Mouse (Mus musculus): ENCODE measurements around the gene Egr4. TPM values are rescaled to one million over a fixed set of nuclear protein-coding genes. Genes with fewer than 3 reads are reported as not detected.

The Egr4 gene
- polyA plus RNA-seq, 1 experiment from 2014 or later = not detected

DNA sequence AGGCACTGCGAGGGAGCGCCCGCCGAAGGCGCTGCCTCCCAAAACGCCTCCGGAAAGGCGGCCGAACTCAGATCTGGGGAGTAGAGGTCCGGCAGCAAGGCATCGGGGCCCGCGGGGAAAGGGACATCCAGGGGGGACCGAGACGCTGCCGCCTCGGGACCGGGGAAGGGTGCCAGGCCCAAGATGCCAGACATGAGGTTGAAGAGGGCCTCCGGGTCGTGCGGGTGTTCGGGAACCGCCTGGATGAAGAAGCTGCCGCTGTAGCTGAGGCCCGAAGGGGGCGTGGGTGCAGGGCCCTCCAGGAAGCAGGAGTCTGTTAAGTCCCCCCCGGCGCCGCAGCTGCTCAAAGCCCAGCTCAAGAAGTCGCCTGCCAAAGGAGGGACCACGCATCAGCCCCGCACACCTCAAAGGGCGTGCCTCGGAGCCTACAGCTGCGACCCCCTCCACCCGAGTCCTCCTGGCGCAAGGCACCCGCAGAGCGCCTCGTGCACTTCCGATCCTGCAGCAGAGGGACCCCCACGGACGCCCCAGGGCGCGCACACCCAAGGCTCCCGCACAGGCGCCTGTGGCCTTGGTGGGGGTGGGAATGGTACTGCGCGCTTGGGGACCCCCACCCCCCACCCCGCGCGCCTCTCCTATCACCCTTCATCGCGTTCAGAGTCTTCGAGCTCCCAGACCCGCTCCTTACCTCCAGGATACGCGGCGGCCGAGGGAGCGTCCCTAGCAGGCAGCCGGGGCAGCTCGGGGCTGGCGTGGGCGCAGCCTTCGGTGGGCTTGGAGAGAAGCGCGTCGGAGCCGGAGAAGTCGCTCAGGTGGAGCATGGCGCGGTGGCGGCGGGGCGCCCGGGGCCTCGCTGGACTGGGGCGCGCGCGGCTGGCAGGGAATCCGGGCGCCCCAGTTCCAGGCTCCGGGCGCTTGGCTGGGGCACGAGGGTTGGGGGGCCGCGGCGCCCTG is 535 bp downstream of the Egr4 start:
- ATAC-seq (ENCODE audit: low FRiP score) (peak; percentile 57; the same call in 1 of the 2 replicates), DNase-seq (ENCODE audit: low spot score, missing footprints) (peak; percentile 94)
- peak overlapping the region; percentile 36 for H3K4me3 ChIP-seq (ENCODE audit: low read depth, low read length)
- H3K9me3 ChIP-seq (ENCODE audit: control insufficient read depth, low read length) = no peaks in the 10 kb centered on the region
- no peak overlapping the region for H3K27ac ChIP-seq (ENCODE audit: low read depth, low read length)
- peaks cover 50% of the 10 kb centered on the region for H3K27me3 ChIP-seq (ENCODE audit: control insufficient read depth, insufficient read depth, low read length)
- H3K4me1 ChIP-seq (ENCODE audit: control insufficient read depth, insufficient read depth, low read length) = peaks cover 19% of the 10 kb centered on the region
- WGBS = under 1% methylated on average over 79 of the region's 90 CpGs
- H3K36me3 ChIP-seq (ENCODE audit: control insufficient read depth, insufficient read depth, low read length) = no peaks in the 10 kb centered on the region
- peak overlapping the region; percentile 62 for H3K4me2 ChIP-seq
- no peak overlapping the region for H3K9ac ChIP-seq (ENCODE audit: low read length)

DNA sequence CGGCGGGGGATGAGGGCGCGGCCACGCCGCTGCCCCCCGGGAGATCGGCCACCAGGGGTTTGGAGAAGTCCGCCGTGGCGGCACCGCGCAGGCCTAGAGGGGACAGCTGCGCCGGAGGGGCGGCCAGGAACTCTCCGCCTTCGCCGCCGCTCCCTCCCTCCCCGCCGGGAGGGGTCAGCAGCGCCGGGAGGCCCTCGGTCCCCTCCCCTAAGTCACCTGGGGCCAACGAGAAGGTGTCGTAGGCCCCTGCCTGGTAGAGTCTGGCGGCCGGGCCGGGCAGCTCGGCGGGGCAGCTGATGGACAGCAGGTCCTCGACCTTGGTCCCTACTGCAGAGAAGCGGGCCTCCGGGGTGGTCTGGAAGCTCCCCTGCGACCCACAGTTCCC is 1.3 kb downstream of the Egr4 start:
- DNase-seq (ENCODE audit: low spot score, missing footprints) = peak; percentile 91
- H3K4me3 ChIP-seq (ENCODE audit: low read depth, low read length) = peak overlapping the region; percentile 36
- WGBS = under 1% methylated on average over 34 of the region's 36 CpGs
- H3K4me1 ChIP-seq (ENCODE audit: control insufficient read depth, insufficient read depth, low read length) = peaks cover 19% of the 10 kb centered on the region
- H3K9me3 ChIP-seq (ENCODE audit: control insufficient read depth, low read length) = no peaks in the 10 kb centered on the region
- H3K27me3 ChIP-seq (ENCODE audit: control insufficient read depth, insufficient read depth, low read length) = peaks cover 50% of the 10 kb centered on the region
- peak overlapping the region; percentile 49 for H3K4me2 ChIP-seq
- H3K36me3 ChIP-seq (ENCODE audit: control insufficient read depth, insufficient read depth, low read length) = no peaks in the 10 kb centered on the region
- H3K27ac ChIP-seq (ENCODE audit: low read depth, low read length) = no peak overlapping the region
- H3K9ac ChIP-seq (ENCODE audit: low read length) = no peak overlapping the region
- ATAC-seq (ENCODE audit: low FRiP score) = peak; percentile 22; the same call in 1 of the 2 replicates

DNA sequence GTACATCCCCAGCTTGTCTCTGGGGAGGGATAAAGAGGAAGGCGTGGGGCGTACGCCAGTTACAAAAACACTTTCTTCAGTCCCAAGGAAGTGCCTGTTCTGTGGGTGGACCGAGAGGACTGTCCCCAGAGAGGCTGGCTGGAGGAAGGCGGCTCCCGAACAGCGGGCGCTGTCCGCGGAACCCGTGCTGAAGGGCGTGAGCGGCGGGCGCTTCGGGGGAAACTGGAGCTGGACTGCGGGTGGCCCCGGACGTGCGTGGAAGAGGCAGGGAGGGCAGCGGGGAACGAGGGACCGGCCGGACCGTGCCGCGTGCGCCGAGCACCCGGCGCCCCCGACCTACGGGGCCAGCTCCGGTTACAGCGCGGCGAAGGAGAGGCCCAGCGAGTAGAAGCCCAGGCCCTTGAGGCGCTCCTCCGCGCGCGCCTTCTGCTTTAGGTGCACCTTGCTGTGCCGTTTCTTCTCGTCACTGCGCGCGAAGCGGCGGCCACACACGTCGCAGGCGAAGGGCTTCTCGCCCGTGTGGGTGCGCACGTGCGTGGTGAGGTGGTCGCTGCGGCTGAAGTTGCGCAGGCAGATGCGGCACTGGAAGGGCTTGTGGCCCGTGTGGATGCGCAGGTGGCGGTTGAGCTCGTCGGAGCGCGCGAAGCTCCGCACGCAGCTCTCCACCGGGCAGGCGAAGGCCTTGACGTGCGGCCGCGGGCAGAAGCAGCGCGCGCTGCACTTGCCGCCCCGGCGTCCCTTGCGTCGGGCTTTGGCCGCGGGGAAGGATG is 1.9 kb downstream of the Egr4 start:
- ATAC-seq (ENCODE audit: low FRiP score) (peak; percentile 8; the same call in 1 of the 2 replicates), DNase-seq (ENCODE audit: low spot score, missing footprints) (peak; percentile 92)
- Histone ChIP-seq H3K4me2 (peak overlapping the region; percentile 49), H3K4me3 (ENCODE audit: low read depth, low read length) (peak overlapping the region; percentile 36), H3K4me1 (ENCODE audit: control insufficient read depth, insufficient read depth, low read length) (peaks cover 19% of the 10 kb centered on the region), H3K27ac (ENCODE audit: low read depth, low read length) (no peak overlapping the region), H3K9ac (ENCODE audit: low read length) (no peak overlapping the region), H3K9me3 (ENCODE audit: control insufficient read depth, low read length) (no peaks in the 10 kb centered on the region), H3K36me3 (ENCODE audit: control insufficient read depth, insufficient read depth, low read length) (no peaks in the 10 kb centered on the region), H3K27me3 (ENCODE audit: control insufficient read depth, insufficient read depth, low read length) (peaks cover 50% of the 10 kb centered on the region)
- WGBS = under 1% methylated on average over 83 of the region's 88 CpGs

DNA sequence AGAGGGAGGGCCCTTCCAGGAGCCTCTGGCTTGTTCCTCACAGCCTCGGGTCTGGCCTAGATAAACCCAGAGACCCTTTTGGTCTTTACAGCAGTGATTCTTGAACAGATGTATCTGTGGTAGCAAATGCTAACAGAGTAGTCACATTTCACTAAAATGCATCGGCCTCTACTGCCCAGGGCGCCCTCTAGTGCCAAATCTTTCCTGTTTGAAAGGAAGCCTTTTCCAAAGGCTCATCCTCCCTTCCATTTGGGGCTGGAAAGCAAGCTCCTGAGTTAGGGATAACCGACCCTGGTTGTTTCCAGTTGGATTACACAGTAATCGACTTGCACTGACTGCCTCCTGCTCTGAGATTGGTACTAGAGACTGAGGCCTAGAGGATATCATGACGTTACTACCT is 2.9 kb downstream of the Egr4 start:
- Histone ChIP-seq H3K9me3 (ENCODE audit: control insufficient read depth, low read length) (no peaks in the 10 kb centered on the region), H3K4me2 (no peak overlapping the region), H3K9ac (ENCODE audit: low read length) (no peak overlapping the region), H3K4me1 (ENCODE audit: control insufficient read depth, insufficient read depth, low read length) (peaks cover 19% of the 10 kb centered on the region), H3K27me3 (ENCODE audit: control insufficient read depth, insufficient read depth, low read length) (peaks cover 49% of the 10 kb centered on the region), H3K27ac (ENCODE audit: low read depth, low read length) (no peak overlapping the region), H3K4me3 (ENCODE audit: low read depth, low read length) (no peak overlapping the region), H3K36me3 (ENCODE audit: control insufficient read depth, insufficient read depth, low read length) (no peaks in the 10 kb centered on the region)
- 2% methylated on average over 6 of the region's 6 CpGs for WGBS
- peak; percentile 95 for DNase-seq (ENCODE audit: low spot score, missing footprints)
- ATAC-seq (ENCODE audit: low FRiP score) = no peak

DNA sequence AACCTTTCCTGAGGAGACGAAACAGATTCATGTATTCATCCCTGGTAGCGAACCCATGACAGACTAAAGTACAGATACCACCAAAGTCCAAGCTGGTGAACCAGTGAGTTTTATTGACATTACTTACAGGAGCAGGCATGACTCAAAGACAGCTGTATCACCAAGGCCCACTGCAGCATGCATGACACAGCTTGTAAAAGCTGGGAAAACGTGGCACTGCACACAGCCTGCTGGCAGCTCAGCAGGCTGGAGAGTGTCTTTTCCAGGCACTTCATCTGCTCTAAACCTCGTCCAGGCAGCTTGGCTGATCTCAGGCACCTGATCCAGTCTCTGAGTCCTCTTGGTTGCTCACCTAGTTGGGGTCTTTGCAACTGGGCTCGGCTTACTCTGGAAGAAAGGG is 4.8 kb downstream of the Egr4 start:
- ATAC-seq (ENCODE audit: low FRiP score) (no peak), DNase-seq (ENCODE audit: low spot score, missing footprints) (no peak)
- Histone ChIP-seq H3K9me3 (ENCODE audit: control insufficient read depth, low read length) (no peaks in the 10 kb centered on the region), H3K4me2 (no peak overlapping the region), H3K27ac (ENCODE audit: low read depth, low read length) (no peak overlapping the region), H3K4me1 (ENCODE audit: control insufficient read depth, insufficient read depth, low read length) (peaks cover 17% of the 10 kb centered on the region), H3K27me3 (ENCODE audit: control insufficient read depth, insufficient read depth, low read length) (peaks cover 38% of the 10 kb centered on the region), H3K9ac (ENCODE audit: low read length) (no peak overlapping the region), H3K4me3 (ENCODE audit: low read depth, low read length) (no peak overlapping the region), H3K36me3 (ENCODE audit: control insufficient read depth, insufficient read depth, low read length) (no peaks in the 10 kb centered on the region)
- 45% methylated on average over 5 of the region's 5 CpGs for WGBS

DNA sequence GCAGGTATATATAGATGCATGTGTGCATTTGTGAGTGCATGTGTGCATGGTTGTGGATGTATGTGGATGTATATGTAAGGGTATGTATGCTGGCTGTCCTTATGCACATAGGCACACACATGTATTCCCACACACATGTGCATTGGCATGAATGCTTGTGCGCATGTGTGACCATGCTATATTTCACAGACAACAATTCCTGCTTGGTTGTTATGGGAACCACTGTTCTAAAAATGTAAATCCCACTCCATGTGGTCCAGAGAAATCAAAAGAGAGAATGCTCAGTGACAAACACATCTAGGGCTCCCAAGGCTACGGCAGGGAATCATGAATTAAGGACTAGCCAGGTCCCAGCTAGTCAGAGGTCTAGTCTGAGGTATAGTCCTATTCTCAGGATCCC is 8.5 kb downstream of the Egr4 start:
- DNase-seq (ENCODE audit: low spot score, missing footprints) (no peak), ATAC-seq (ENCODE audit: low FRiP score) (no peak)
- Histone ChIP-seq H3K27ac (ENCODE audit: low read depth, low read length) (no peak overlapping the region), H3K36me3 (ENCODE audit: control insufficient read depth, insufficient read depth, low read length) (no peaks in the 10 kb centered on the region), H3K4me2 (no peak overlapping the region), H3K9ac (ENCODE audit: low read length) (no peak overlapping the region), H3K9me3 (ENCODE audit: control insufficient read depth, low read length) (no peaks in the 10 kb centered on the region), H3K4me3 (ENCODE audit: low read depth, low read length) (no peak overlapping the region), H3K4me1 (ENCODE audit: control insufficient read depth, insufficient read depth, low read length) (peaks cover 16% of the 10 kb centered on the region), H3K27me3 (ENCODE audit: control insufficient read depth, insufficient read depth, low read length) (peaks cover 11% of the 10 kb centered on the region)
- 50% methylated on average over 2 of the region's 2 CpGs for WGBS

DNA sequence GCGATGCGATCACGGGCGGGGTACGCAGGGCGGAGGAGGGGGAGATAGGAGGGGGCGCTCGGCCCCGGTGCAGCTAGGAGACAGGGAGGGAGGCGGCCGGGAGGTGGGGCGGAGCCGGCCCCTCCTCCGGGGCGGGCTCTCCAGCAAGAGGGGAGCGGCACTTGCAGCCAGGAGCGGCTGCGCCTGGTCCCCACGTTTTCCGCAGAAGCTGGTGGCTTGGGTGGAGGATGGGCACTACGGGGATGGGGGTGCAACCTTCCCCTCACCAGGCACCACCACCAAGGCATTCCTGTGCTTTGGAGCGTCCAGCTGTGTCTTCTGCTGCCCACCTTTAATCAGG is 10.5 kb downstream of the Egr4 start, which contains the start of gene Fbxo41:
Fbxo41 (minus strand) TSS at position 84 of the 340 bp plus-strand sequence.
- Histone ChIP-seq H3K9me3 (ENCODE audit: control insufficient read depth, low read length) (no peaks in the 10 kb centered on the region), H3K36me3 (ENCODE audit: control insufficient read depth, insufficient read depth, low read length) (no peaks in the 10 kb centered on the region), H3K9ac (ENCODE audit: low read length) (peak within 1 kb of the TSS; percentile 72), H3K4me2 (peak within 1 kb of the TSS; percentile 54), H3K27me3 (ENCODE audit: control insufficient read depth, insufficient read depth, low read length) (peaks cover 9% of the 10 kb centered on the region), H3K4me3 (ENCODE audit: low read depth, low read length) (peak within 1 kb of the TSS; percentile 57), H3K27ac (ENCODE audit: low read depth, low read length) (no peak within 1 kb of the TSS; the same call in 1 of the 2 replicates), H3K4me1 (ENCODE audit: control insufficient read depth, insufficient read depth, low read length) (peaks cover 16% of the 10 kb centered on the region)
- DNase-seq (ENCODE audit: low spot score, missing footprints) = no peak
- peak; percentile 89 for ATAC-seq (ENCODE audit: low FRiP score)
- WGBS = 3% methylated on average over 19 of the region's 22 CpGs

DNA sequence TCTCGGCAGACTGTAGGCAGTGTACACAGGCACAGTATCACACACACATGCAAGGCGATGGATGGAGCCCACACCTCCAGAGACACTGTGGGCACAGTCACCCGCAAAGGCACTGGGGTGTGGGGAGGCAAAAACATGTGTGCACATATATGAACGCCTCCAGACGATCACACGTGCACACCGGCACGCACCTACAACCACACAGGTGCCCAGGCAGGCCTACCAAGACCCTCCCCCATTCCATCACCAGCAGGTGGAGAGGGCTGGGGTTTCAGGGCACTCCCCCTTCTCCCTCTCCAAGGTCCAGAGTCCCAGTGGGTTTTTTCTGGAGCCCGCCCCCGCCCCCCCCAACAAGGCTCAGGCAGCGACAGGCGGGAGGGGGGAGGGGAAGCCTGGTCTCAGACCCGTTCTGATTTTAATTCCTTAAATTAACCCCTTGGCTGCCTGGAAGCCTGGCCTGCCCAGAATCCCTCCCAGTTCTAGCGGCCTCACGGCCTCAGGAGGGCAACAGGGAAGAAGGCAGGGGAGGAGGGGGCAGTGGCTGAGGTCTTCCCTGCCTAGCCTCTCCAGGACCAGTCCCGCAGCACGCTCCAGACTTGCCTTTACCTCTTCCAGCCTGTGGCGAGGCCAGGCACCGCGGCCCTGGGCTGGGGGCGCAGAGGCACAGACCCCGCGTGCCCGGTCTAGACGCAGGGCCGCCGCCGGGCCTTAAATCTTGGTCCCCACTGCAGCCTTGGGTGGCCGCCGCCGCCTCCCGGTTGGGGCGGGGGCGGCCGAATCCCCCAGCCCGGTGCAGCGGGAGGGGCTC is 11.1 kb downstream of the Egr4 start:
- ATAC-seq (ENCODE audit: low FRiP score) (peak; percentile 88), DNase-seq (ENCODE audit: low spot score, missing footprints) (peak; percentile 96)
- Histone ChIP-seq H3K9me3 (ENCODE audit: control insufficient read depth, low read length) (no peaks in the 10 kb centered on the region), H3K4me1 (ENCODE audit: control insufficient read depth, insufficient read depth, low read length) (peaks cover 16% of the 10 kb centered on the region), H3K4me2 (peak overlapping the region; percentile 54), H3K27ac (ENCODE audit: low read depth, low read length) (no peak overlapping the region; the same call in 1 of the 2 replicates), H3K9ac (ENCODE audit: low read length) (peak overlapping the region; percentile 72), H3K4me3 (ENCODE audit: low read depth, low read length) (peak overlapping the region; percentile 57), H3K27me3 (ENCODE audit: control insufficient read depth, insufficient read depth, low read length) (peaks cover 9% of the 10 kb centered on the region), H3K36me3 (ENCODE audit: control insufficient read depth, insufficient read depth, low read length) (no peaks in the 10 kb centered on the region)
- WGBS = 1% methylated on average over 31 of the region's 37 CpGs
